Mouse (Mus musculus) liver, embryonic 12.5 days (tissue): Measurements from ENCODE around the gene Rab34. TPM values are rescaled to one million over a fixed set of nuclear protein-coding genes. Genes with fewer than 3 reads are reported as not detected.
A peak's percentile ranks its signal among the peaks of the same experiment; 100 is the strongest.

Experiments
- ATAC-seq: fragments of 200-750 bp; cut with Nextera tagmentation; 2 replicates; pipeline ENCODE4 v1.8.0; 2017; ENCODE audit warnings: moderate number of reproducible peaks, mild to moderate bottlenecking, moderate library complexity
- H3K27ac ChIP-seq: fragments of 300-500 bp; sonication (generic); 2 replicates; pipeline ENCODE4 v1.5.1; 2016; ENCODE audit warnings: mild to moderate bottlenecking
- H3K27me3 ChIP-seq: fragments of 300-500 bp; sonication (generic); replicated peaks from 2 replicates; pipeline ENCODE4 v1.6.1; 2016; ENCODE audit warnings: mild to moderate bottlenecking, moderate library complexity
- H3K36me3 ChIP-seq: fragments of 300-500 bp; sonication (generic); 2 replicates; pipeline ENCODE4 v1.6.1; 2016; ENCODE audit warnings: mild to moderate bottlenecking, moderate library complexity
- H3K4me1 ChIP-seq: fragments of 300-500 bp; sonication (generic); 2 replicates; pipeline ENCODE4 v1.6.1; 2016
- H3K4me2 ChIP-seq: fragments of 300-500 bp; sonication (generic); 2 replicates; pipeline ENCODE4 v1.6.1; 2016; ENCODE audit warnings: mild to moderate bottlenecking, moderate library complexity
- H3K4me3 ChIP-seq: fragments of 300-500 bp; sonication (generic); 2 replicates; pipeline ENCODE4 v1.5.1; 2016; ENCODE audit warnings: mild to moderate bottlenecking, moderate library complexity
- H3K9ac ChIP-seq: fragments of 300-500 bp; sonication (generic); 2 replicates; pipeline ENCODE4 v1.6.1; 2016; ENCODE audit warnings: mild to moderate bottlenecking, moderate library complexity
- H3K9me3 ChIP-seq: fragments of 300-500 bp; sonication (generic); replicated peaks from 2 replicates; pipeline ENCODE4 v1.6.1; 2016; ENCODE audit warnings: mild to moderate bottlenecking, moderate library complexity
- WGBS: fragments of 180-500 bp; shearing (Covaris S2); methylation state at CpG from one replicate; pipeline ENCODE4 v1.1.7; 2016; ENCODE audit not compliant: insufficient replicate concordance; 5-methylcytosine and 5-hydroxymethylcytosine counted together
- polyA plus RNA-seq: library from polyadenylated mRNA; unstranded; fragments of >200 nt; fragmentation: Nextera tagmentation; extraction: Ambion mirVana; gene quantifications from 2 replicates; pipeline ENCODE4 v1.2.1, GENCODE M21; 2016

Rab34 gene
- polyA plus RNA-seq, 1 experiment from 2014 or later = 20.3 TPM

GRCm38 (mm10) chr11:78166640-78167039 is 21.6 kb upstream of the Rab34 start:
- peaks cover 88% of the 10 kb centered on the region for H3K4me1 ChIP-seq
- H3K9ac ChIP-seq = peak overlapping the region; percentile 29

GRCm38 (mm10) chr11:78167257-78167959 is 20.8 kb upstream of the Rab34 start:
- Histone ChIP-seq H3K4me2 (peak overlapping the region; percentile 79), H3K27me3 (no peaks in the 10 kb centered on the region), H3K27ac (peak overlapping the region; percentile 93), H3K36me3 (peaks cover 38% of the 10 kb centered on the region), H3K9me3 (no peaks in the 10 kb centered on the region), H3K4me1 (peaks cover 88% of the 10 kb centered on the region), H3K9ac (peak overlapping the region; percentile 68), H3K4me3 (no peak overlapping the region)
- 81% methylated on average over 14 of the region's 14 CpGs for WGBS
- ATAC-seq = no peak

More at GRCm38 (mm10) chr11:78166640-78167039, 21.6 kb upstream of the Rab34 start:
- peaks cover 38% of the 10 kb centered on the region for H3K36me3 ChIP-seq
- no peaks in the 10 kb centered on the region for H3K9me3 ChIP-seq
- no peak for ATAC-seq
- no peak overlapping the region for H3K4me3 ChIP-seq
- 61% methylated on average over 6 of the region's 6 CpGs for WGBS
- H3K4me2 ChIP-seq = peak overlapping the region; percentile 100; the same call in 1 of the 2 replicates
- H3K27ac ChIP-seq = peak overlapping the region; percentile 93
- no peaks in the 10 kb centered on the region for H3K27me3 ChIP-seq

DNA sequence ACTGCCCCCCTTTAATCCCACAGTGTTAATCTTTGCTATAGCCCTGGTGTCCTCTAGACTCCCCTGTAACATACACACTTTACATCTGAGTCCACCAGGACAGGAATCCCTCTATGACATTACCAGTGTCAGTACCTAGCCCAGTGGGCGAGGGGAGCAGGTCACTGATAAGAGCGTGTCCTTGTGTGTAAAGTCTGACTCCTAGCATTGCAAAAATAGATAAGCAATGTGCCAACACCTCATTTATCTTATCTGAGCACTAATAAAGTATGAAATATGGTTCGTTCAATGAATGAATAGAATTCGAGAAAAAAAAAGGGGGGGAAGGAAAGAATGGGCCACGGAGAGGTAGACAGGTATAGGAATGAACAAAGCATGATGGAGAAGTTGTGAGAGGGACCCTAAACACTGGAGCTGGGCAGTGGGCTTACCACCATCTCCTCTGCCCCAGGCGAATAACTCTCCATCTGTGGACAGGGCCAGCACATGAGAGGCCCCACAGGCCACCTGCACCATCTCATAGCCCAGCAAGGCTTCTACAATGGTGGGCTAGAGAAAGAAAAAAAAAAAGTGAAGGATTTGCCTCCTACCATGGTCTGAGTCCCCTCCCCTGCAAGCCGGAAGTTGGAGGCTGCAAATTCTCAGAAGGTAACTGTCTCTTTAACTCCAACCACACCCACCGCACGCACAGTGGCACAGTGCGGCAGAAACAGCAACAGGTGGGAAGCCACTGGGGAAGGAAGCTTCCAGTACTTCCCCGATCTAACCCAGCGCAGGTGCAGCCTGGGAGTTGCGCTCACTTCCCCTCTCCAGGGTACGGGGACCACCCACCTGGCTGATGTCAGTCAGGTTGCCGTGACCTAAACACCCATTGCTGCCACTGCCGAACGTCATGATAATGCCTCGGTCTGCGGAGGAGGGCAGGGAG is 19.4 kb upstream of the Rab34 start:
- H3K27ac ChIP-seq = peak overlapping the region; percentile 93
- H3K4me2 ChIP-seq = peak overlapping the region; percentile 79
- peak overlapping the region; percentile 49 for H3K4me3 ChIP-seq
- peak; percentile 64 for ATAC-seq
- no peaks in the 10 kb centered on the region for H3K9me3 ChIP-seq
- WGBS = 21% methylated on average over 19 of the region's 19 CpGs
- peak overlapping the region; percentile 68 for H3K9ac ChIP-seq
- peaks cover 34% of the 10 kb centered on the region for H3K36me3 ChIP-seq
- H3K27me3 ChIP-seq = no peaks in the 10 kb centered on the region
- H3K4me1 ChIP-seq = peaks cover 84% of the 10 kb centered on the region

DNA sequence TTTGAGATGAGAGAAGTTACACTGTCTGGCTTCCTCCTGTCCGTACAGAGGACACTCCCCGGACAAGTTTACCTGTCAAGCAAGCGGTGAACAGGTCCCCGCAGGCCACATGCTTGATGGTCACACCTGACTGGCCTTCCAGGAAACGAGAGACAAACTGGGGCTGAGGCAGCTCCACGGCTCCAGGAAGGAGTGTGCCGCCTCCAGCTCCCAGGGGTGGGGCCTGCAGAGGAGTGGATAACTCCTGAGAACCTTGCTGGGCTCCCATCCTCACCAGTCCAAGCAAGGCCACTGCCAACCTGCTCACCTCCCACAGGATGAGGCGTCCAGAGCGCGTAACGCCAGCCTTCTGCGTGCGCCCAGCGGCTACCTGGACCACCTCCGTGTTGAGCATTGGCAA is 17.9 kb upstream of the Rab34 start:
- H3K27ac ChIP-seq = peak overlapping the region; percentile 93
- H3K4me1 ChIP-seq = peaks cover 91% of the 10 kb centered on the region
- no peaks in the 10 kb centered on the region for H3K9me3 ChIP-seq
- H3K4me3 ChIP-seq = no peak overlapping the region
- H3K4me2 ChIP-seq = peak overlapping the region; percentile 79
- H3K9ac ChIP-seq = no peak overlapping the region
- ATAC-seq = no peak
- H3K36me3 ChIP-seq = peaks cover 34% of the 10 kb centered on the region
- whole genome bisulfite sequencing = 88% methylated on average over 15 of the region's 15 CpGs
- H3K27me3 ChIP-seq = no peaks in the 10 kb centered on the region

DNA sequence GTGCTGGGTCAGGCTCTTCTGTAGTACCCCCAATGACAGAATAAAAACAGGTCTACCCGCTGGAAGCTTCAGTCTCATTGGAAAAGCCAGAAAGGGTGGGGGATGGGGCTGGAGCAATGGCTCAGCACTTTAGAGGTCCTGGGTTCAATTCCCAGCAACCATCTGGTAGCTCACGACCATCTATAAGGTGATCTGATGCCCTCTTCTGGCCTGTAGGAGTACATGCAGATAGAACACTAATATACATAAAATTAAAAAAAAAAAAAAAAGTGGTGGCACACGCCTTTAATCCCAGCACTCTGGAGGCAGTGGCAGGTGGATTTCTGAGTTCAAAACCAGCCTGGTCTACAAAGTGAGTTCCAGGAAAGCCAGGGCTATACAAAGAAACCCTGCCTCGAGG is 16.9 kb upstream of the Rab34 start:
- no peak overlapping the region for H3K4me2 ChIP-seq
- H3K9ac ChIP-seq = no peak overlapping the region
- H3K36me3 ChIP-seq = peaks cover 34% of the 10 kb centered on the region
- no peaks in the 10 kb centered on the region for H3K27me3 ChIP-seq
- WGBS = 67% methylated on average over 4 of the region's 4 CpGs
- no peak overlapping the region for H3K27ac ChIP-seq
- no peaks in the 10 kb centered on the region for H3K9me3 ChIP-seq
- no peak for ATAC-seq
- no peak overlapping the region for H3K4me3 ChIP-seq
- H3K4me1 ChIP-seq = peaks cover 90% of the 10 kb centered on the region

- peaks cover 82% of the 10 kb centered on the region for H3K4me1 ChIP-seq
- WGBS = 86% methylated on average over 16 of the region's 16 CpGs
- H3K4me2 ChIP-seq = no peak overlapping the region
- H3K27ac ChIP-seq = peak overlapping the region; percentile 15; the same call in 1 of the 2 replicates
- peak overlapping the region; percentile 28 for H3K9ac ChIP-seq
- ATAC-seq = no peak
- H3K4me3 ChIP-seq = no peak overlapping the region
- H3K36me3 ChIP-seq = peaks cover 31% of the 10 kb centered on the region
- H3K9me3 ChIP-seq = no peaks in the 10 kb centered on the region
- H3K27me3 ChIP-seq = no peaks in the 10 kb centered on the region
Measured at GRCm38 (mm10) chr11:78172034-78172747, 16.0 kb upstream of the Rab34 start.

GRCm38 (mm10) chr11:78172748-78173383 is 15.4 kb upstream of the Rab34 start:
- no peak overlapping the region for H3K9ac ChIP-seq
- H3K27me3 ChIP-seq = no peaks in the 10 kb centered on the region
- H3K27ac ChIP-seq = no peak overlapping the region
- H3K4me3 ChIP-seq = no peak overlapping the region
- H3K36me3 ChIP-seq = peaks cover 25% of the 10 kb centered on the region
- H3K4me2 ChIP-seq = no peak overlapping the region
- ATAC-seq = no peak
- H3K4me1 ChIP-seq = peaks cover 75% of the 10 kb centered on the region
- H3K9me3 ChIP-seq = no peaks in the 10 kb centered on the region
- 80% methylated on average over 19 of the region's 19 CpGs for WGBS

- Histone ChIP-seq H3K4me2 (peak overlapping the region; percentile 92; the same call in 1 of the 2 replicates), H3K4me3 (no peak overlapping the region), H3K36me3 (peaks cover 33% of the 10 kb centered on the region), H3K4me1 (peaks cover 64% of the 10 kb centered on the region), H3K9me3 (no peaks in the 10 kb centered on the region), H3K9ac (0 out of 2 replicates have a peak overlapping the region, but pooled peaks have one; percentile 33), H3K27ac (peak overlapping the region; percentile 100), H3K27me3 (no peaks in the 10 kb centered on the region)
- WGBS = 91% methylated on average over 3 of the region's 3 CpGs
- ATAC-seq = no peak
Measured at GRCm38 (mm10) chr11:78174506-78174905, 13.7 kb upstream of the Rab34 start.

DNA sequence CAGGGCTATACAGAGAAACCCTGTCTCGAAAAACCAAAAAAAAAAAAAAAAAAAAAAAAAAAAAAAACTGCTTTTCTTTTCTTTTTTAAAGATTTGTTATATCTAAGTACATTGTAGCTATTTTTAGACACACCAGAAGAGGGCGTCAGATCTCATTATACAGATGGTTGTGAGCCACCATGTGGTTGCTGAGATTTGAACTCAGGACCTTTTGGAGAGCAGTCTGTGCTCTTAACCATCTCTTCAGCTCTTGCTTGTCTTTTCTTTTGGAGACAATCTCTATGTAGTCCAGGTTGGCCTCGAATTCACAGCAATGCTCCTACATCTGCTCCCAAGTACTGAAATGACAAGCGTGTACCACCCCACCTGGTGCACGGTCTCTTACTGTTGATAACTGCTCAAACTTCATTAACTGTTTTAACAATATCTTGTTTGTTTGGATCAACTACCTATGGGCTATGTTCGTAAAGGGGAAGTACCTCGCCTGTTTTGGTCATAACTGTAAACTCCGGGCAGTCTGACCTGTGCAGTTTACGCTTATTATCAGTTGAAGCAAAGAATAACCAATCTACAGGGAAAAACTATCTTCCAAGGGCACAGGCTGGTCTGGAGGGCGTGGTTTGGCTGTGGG is 12.3 kb upstream of the Rab34 start:
- H3K9ac ChIP-seq = peak overlapping the region; percentile 97
- peaks cover 39% of the 10 kb centered on the region for H3K36me3 ChIP-seq
- H3K4me2 ChIP-seq = peak overlapping the region; percentile 92
- WGBS = 2% methylated on average over 9 of the region's 10 CpGs
- H3K4me3 ChIP-seq = peak overlapping the region; percentile 94
- no peaks in the 10 kb centered on the region for H3K27me3 ChIP-seq
- peak; percentile 62 for ATAC-seq
- peaks cover 64% of the 10 kb centered on the region for H3K4me1 ChIP-seq
- peak overlapping the region; percentile 100 for H3K27ac ChIP-seq
- no peaks in the 10 kb centered on the region for H3K9me3 ChIP-seq

GRCm38 (mm10) chr11:78176402-78176862 is 11.8 kb upstream of the Rab34 start, which contains the start of the genes Nek8 and Tlcd1:
Nek8 (minus strand) TSS chr11:78176675.
Tlcd1 (plus strand) TSS chr11:78176711.
- Histone ChIP-seq H3K4me1 (peaks cover 66% of the 10 kb centered on the region), H3K27me3 (no peaks in the 10 kb centered on the region), H3K9me3 (no peaks in the 10 kb centered on the region), H3K36me3 (peaks cover 41% of the 10 kb centered on the region), H3K4me3 (peak within 1 kb of the TSS; percentile 94), H3K9ac (peak within 1 kb of the TSS; percentile 97), H3K4me2 (peak within 1 kb of the TSS; percentile 92), H3K27ac (peak within 1 kb of the TSS; percentile 100)
- under 1% methylated on average over 32 of the region's 32 CpGs for WGBS
- ATAC-seq = peak; percentile 33; the same call in 1 of the 2 replicates
